Mouse (Mus musculus) heart, adult 2 months (tissue): ENCODE measurements at regions not wholly inside any gene's neighbourhood (a gene's known extent, or its start where the extent isn't known, plus 50 kb on each side); places are given as distances from the start of the nearest gene placed in this dataset.

Experiments used
- CTCF ChIP-seq: fragments of 200-600 bp; IDR thresholded peaks from 2 replicates; pipeline ENCODE4 v1.8.1; 2022; ENCODE audit warnings: antibody characterized with exemption, mild to moderate bottlenecking, moderate library complexity
- EP300 ChIP-seq: fragments of 200-500 bp; IDR thresholded peaks from 2 replicates; pipeline ENCODE4 v1.6.1; 2011; ENCODE audit warnings: low read depth, low read length, control low read depth; ENCODE audit not compliant: insufficient read depth
- POLR2A ChIP-seq: fragments of 200-500 bp; IDR thresholded peaks from 2 replicates; pipeline ENCODE4 v1.6.1; 2011; ENCODE audit warnings: mild to moderate bottlenecking, low read depth, low read length, control low read depth; ENCODE audit not compliant: insufficient read depth

- TF ChIP-seq POLR2A (no peak), CTCF (no peak), EP300 (no peak)
These were observed 67.0 kb downstream of the Syf2 start for GRCm38 (mm10) chr4:134997461-134998434.
